Mouse (Mus musculus): ENCODE data around the gene Btbd11.

GRCm38 (mm10) chr10:85420851-85421628 lies 34.4 kb downstream of the Btbd11 start:
- TF ChIP-seq CTCF (IDR thresholded peaks at IDR 0.05; ENCODE audit: extremely low read depth, insufficient read depth, insufficient read length, insufficient replicate concordance): no peak
- TF ChIP-seq POLR2A (IDR thresholded peaks at IDR 0.05; ENCODE audit: low read depth, low read length): no peak

Measured in spleen, adult 2 months (tissue).